Mouse (Mus musculus): ENCODE measurements at regions not wholly inside any gene's neighbourhood (a gene's known extent, or its start where the extent isn't known, plus 50 kb on each side); places are given as distances from the start of the nearest gene placed in this dataset.

- peak in 1 of 2 experiments; percentile 10 for DNase-seq (ENCODE audit: low spot score in 2 of 2)
These were observed 434.1 kb downstream of the Tox3 start for GRCm38 (mm10) chr8:89914076-89914475.

DNA sequence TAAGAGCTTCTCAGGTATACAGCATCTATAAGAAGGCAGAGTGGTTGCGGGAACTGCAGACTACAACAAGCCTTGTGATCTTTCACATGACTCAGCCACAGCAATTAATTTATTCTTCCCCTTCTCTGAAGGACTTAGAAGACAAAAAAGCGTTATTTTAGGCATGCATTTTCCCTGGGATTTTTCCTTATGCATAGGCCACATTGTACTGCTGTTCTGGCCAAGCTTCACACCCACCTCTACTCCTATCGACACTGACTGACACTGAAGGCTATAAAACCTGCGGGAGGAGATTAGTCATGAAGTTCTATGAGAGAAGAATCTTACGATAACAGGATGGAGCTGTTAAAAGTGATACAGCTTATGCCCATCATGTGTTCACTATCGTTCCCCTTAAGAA is 441.9 kb downstream of the Tox3 start:
- DNase-seq (ENCODE audit: low spot score in 2 of 2) = peak in 1 of 2 experiments; percentile 9

DNA sequence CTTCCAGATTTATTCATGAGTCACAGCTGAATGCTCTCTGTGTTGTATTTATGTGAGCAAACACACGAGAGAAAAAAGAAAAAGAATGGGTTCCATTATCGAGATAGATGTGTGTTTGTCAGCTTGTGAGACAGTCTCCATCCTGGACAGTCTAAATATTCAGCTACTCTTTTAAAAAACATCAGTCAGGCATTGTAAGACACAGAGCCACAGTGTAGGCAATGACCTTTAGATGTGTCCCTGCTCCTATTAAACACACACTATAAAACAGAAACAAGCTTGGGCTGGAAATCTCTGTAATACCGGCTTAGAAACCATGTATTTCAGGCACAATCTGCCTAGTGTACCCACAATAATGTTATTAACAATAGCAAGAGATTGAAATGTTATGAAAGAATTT is 442.6 kb downstream of the Tox3 start:
- peak in 1 of 2 experiments; percentile 4 for DNase-seq (ENCODE audit: low spot score in 2 of 2)

DNA sequence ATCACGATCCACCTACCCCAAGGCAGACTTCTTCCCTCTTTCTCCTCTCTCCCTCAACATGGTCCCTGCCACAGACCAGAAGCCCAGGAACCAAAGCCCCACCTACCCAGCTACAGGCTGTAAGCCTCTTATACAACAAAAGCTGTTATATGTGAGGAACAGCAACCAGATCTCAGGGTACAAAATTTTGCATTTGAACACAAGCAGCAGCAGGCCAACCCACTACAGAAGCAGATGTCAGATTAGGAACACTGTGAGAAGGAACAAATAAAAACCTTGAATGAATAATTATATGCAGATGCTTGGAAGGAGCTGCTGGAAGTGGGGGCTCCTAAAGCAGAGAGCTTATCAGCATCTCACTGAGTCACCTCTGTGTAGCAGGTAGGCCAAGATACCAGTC is 444.8 kb downstream of the Tox3 start:
- DNase-seq (ENCODE audit: low spot score in 2 of 2) = no peak

- peak; percentile 43 to 45 for DNase-seq (ENCODE audit: low spot score in 2 of 2)
These were observed 475.4 kb downstream of the Tox3 start for GRCm38 (mm10) chr8:89872768-89873167.

DNA sequence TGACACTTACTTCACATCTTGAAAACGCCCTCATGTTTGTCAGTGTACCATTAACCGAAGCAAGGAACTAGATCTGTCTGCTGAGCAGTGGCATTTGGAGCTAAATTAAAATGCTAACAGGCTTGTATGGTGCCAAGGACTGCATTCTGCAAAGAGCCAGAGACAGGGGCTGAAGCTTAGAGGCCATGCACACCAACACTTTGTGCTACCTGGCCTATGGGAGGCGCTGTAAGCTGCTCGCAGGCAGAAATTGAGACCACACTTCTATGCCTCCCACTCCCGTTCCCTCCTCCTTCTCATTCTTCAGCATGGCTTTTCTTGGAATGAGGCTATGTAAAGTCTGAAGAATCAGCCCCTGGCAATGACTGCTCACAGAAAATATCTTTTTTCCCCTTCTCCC is 476.2 kb downstream of the Tox3 start:
- peak; percentile 16 to 43 for DNase-seq (ENCODE audit: low spot score in 2 of 2)

DNA sequence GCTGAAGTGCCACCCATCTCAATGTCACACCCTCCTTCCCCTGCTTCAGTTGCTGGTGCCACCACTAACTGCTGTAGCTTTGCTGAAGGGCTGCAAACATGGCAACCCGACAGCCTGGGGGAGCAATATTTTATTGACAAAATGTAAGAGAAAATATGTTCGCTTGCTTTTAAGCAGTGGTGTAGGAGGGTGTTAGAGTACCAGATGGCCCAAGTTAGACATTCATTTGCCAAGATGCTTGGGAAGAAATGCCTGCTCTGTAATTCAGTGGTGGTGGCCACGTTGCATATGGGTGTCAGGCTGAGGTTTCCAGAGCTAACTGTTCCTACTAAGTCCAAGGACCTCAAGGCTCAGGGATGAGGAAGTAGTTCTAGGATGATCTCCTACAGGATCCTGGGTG is 488.3 kb downstream of the Tox3 start:
- DNase-seq (ENCODE audit: low spot score in 2 of 2) = peak; percentile 54 to 63

DNA sequence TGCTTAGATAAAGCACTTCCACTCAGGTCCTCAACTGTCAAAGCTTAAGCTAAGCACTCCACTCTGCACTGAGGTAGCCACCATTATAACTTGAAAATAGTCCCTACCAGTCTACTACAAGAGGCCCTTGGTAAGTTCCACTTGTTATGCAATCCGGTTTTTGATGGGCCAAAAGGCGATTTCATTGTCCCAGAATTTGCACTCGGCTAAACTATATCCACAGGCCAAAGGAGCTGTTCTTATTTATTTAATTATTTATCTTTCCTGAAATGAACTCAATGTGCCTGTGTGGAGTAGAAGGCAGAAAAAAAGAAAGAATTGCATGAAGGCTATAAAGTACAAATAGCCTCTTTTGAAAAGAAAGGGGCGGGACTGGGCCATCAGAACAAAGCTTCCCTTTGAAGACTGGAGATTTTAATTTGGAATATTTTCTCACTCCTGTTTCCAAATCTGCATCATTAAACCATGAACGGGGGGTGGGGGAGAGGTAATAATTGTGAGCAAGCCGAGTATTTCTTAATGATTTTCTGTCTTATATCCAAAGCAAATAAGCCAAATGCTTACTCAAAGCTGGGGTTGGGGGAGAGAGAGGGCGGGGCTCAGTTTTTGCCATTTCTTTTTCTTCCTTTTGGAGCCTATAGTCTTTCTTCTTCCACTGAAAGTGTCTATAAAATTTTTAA is 489.3 kb downstream of the Tox3 start:
- no peak for DNase-seq (ENCODE audit: low spot score in 2 of 2)

DNA sequence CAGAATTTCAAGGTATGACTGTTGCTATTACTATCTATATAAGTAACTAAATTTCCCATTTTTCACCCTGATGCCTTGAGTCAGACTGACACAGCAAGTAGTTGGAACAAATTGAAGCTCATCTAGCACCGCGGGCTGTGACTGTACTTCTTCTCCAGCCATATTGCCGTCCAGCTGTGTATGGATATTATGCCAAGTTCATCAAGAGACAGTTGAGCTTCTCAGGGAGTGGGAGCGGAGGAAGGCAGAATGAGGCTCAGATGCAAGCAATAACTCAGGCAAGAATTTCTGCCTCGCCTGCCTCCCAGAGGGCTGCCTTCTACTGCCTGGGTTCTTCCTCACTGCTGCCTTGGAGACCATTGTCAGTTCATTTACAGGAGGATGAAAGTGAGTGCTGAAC is 492.6 kb downstream of the Tox3 start:
- DNase-seq (ENCODE audit: low spot score in 2 of 2) = peak; percentile 18 to 19

GRCm38 (mm10) chr8:89850209-89850796 is 497.8 kb downstream of the Tox3 start:
- peak; percentile 87 to 93 for DNase-seq (ENCODE audit: low spot score in 2 of 2)

- DNase-seq (ENCODE audit: low spot score in 2 of 2) = peak; percentile 82 to 86
These were observed 498.5 kb downstream of the Tox3 start for GRCm38 (mm10) chr8:89849416-89850208.

DNA sequence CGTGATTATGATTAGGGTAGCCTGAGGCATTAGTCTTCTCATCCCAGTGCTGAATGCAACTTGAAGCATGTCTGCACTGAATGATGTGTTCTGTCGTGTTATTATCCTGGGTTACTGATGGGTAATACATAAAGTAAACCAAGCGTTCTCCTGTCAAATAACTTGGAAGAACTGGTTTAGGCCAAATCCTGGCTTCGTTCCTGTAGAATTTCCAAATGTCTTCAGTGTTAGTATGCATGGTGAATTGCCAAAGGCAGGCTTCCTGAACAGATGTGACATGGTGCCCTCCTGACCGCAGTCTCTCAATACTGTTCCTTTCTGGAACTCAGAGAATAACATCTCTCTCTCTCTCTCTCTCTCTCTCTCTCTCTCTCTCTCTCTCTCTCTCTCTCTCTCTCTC is 509.6 kb downstream of the Tox3 start:
- DNase-seq (ENCODE audit: low spot score in 2 of 2) = no peak

GRCm38 (mm10) chr8:89833715-89834114 is 514.4 kb downstream of the Tox3 start:
- DNase-seq (ENCODE audit: low spot score in 2 of 2) = peak in 1 of 2 experiments; percentile 13

- DNase-seq (ENCODE audit: low spot score in 2 of 2) = no peak
These were observed 523.6 kb downstream of the Tox3 start for GRCm38 (mm10) chr8:89824586-89824985.

GRCm38 (mm10) chr8:89823631-89824030 is 524.5 kb downstream of the Tox3 start:
- DNase-seq (ENCODE audit: low spot score in 2 of 2) = no peak

DNA sequence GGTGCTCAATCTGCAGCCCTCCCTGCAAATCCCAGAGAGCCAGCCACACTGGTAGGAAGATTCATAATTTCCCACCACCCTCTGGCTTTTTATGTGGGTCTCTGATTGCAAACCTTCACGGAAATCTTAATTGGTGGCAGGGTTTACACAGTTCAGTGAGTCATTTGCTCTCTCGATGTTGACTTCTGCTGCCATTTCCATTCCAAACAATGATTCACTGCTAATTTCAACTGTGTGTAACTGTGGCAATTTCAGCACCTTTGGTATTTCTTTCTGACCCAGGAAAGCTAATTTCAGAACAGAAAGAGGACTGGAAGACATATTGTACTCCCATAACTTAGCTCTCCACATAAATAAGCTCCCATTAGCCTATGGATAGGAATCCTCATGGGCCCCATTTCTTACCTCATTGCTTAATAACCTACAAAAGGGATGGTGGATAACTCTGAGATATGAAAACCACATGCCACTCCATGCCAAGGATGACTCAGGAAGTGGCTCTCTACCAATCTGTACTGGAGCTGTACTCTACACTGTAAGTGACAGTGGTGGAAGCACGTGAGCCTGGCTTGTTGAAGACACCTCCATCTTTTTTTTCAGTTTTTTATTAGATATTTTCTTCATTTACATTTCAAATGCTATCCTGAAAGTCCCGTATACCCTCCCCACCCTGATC is 536.0 kb downstream of the Tox3 start:
- no peak for DNase-seq (ENCODE audit: low spot score in 2 of 2)

DNA sequence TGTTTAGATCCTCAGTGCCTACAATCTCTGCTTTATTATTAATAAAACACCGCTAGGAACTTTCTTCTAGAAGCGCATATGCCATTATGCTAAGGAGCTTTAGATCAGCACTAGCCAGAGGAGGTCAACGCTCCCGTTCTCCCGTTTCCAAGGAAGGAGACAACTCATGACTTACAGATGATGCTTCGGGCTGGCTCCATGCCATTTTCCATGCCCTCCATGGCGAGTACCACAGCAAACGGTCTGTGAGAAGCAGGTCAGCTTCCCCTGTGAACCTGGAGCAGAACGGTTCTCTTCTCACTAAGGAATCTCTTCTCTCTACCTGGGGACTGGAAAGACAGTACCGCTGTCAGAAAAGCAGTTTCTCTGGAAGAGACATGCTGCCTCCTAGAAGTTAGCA is 559.8 kb downstream of the Tox3 start:
- DNase-seq (ENCODE audit: low spot score in 2 of 2) = no peak

DNA sequence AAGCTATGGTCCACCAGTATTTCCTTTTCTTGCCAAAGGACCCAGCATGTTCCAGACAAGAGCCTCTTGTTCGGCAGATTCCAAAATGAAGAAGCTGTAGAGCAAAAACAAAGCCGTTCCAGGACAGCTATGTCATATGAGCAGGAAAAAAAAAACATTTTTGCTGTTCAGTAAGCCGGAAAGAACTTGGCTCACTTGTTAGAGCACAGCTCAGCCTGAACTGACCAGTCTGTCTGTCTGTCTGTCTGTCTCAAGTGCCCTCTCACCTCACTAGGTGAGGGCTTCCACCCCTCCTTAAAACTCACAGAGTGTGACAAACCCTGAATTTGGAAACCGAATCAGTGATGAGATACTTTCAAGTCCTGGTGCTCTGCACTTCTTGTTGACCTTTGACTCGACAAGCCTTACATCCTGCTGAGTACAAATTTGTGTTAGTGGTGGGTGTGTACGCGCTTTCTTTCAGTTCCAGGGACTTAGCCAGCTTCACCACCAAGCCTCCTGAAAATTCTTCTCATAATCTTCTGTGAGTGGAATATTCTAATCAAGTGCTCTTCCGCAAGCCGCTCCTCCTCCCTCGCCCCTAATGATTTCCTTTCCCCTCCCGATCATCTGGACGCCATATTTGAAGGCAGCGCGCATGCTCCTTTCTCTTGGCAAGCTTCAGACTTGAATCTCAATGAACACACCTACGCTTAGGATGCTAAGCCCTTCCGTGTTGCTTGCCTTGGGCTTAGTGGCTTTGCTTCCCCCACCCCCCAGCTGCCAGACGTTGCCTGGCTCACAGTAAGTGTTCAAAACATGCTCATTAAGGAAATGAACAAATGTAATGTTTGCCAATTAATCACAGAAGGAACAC is 560.9 kb downstream of the Tox3 start:
- DNase-seq (ENCODE audit: low spot score in 2 of 2) = peak; percentile 45 to 47

- DNase-seq (ENCODE audit: low spot score in 2 of 2) = peak; percentile 87 to 90
These were observed 563.1 kb downstream of the Tox3 start for GRCm38 (mm10) chr8:89785011-89785410.

GRCm38 (mm10) chr8:89783311-89783710 is 564.8 kb downstream of the Tox3 start:
- DNase-seq (ENCODE audit: low spot score in 2 of 2) = no peak

GRCm38 (mm10) chr8:89766387-89766786 is 581.8 kb downstream of the Tox3 start:
- DNase-seq (ENCODE audit: low spot score in 2 of 2) = no peak
